Mouse (Mus musculus): ENCODE measurements around the gene Fmr1nb. TPM values are rescaled to one million over a fixed set of nuclear protein-coding genes. Genes with fewer than 3 reads are reported as not detected.
"Not testable (repeated sequence)": the region's sequence is repeated elsewhere in the genome, so short reads cannot be mapped to it uniquely, and the experiment has no call there.

Fmr1nb gene
- total RNA-seq (2021) = 1 to 10 TPM; 1.7 to 2.7 TPM

DNA sequence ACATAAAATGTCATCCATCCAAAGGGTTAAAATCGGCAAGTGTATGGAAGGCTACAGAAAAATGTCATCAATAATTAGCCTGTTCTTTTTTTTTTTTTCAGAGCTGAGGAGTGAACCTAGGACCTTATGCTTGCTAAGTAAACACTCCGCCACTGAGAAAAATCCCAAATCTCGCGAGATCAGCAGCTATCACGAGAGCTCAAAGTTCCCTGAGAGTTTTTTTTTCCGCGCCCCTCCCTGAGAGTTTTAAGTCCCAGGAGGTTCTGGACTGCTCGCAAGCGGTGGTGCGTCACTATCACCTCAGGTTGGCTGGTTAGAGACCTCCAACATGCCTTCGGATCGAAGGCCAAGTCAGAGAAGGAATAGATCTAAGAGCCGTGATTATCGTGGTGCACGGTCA, at the start of gene Fmr1nb:
Gene Fmr1nb, plus strand, starts transcription at position 234 of the 400 bp plus-strand sequence.
- intact Hi-C loops (cut with DNase I) = no loop called here
- DNase-seq = no peak

GRCm38 (mm10) chrX:68736902-68737301, 24.7 kb upstream of the Fmr1nb start:
- intact Hi-C loops (cut with DNase I) = no loop called here
- DNase-seq = no peak

DNA sequence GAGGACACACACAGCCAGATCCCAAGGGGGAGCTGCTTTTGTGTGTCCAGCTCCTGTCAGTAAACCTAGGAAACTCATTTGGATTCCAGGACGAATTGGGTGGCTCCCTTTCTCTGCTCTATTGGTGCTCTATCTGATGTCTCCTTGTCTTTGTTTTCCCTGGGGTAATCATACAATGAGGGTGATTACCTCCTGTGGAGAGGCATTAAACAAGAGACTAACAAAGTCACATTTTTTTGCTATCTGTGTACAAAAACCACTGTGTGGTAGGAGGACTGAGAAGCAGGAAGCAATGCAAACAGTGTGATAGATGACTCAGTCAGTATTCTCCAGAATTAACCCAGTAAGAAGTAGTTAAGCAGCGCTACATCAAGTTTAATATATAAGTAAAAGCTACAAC, 21.6 kb upstream of the Fmr1nb start:
- intact Hi-C loops (cut with DNase I) = no loop called here
- no peak for DNase-seq

GRCm38 (mm10) chrX:68820449-68820848, 58.8 kb downstream of the Fmr1nb start:
- DNase-seq; intact Hi-C loops (cut with DNase I): not testable (repeated sequence)

DNA sequence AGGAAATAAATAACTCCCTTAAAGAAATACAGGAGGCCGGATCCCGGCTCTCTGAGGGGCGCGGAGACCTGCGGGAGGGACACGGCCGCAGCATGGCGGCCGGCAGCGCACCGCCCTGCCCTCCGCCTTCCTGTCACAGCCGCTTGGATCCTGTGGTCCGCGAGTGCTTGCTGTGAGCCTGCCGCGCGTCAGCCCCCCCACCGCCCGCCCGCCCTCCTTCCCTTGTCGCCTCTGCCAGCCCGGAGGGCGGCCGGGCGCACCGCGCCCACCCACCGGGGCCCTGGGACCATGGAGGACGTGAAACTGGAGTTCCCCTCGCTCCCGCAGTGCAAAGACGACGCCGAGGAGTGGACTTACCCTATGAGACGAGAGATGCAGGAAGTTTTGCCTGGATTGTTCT, 59.4 kb downstream of the Fmr1nb start, which contains the start of gene Gm14698:
Gene Gm14698, plus strand, starts transcription at position 35 of the 400 bp plus-strand sequence.
- intact Hi-C loops (cut with DNase I) = not testable (repeated sequence)
- peak in 1 of 2 experiments; percentile 20 for DNase-seq

- DNase-seq = peak in 1 of 2 experiments; percentile 9
- intact Hi-C loops (cut with DNase I) = loop anchor here (2.0 to 5.0 kb wide), 3 partner anchors 1321 to 1738 kb away; no protein-coding TSS in a partner anchor
Measured at GRCm38 (mm10) chrX:68839548-68840444, 78.2 kb downstream of the Fmr1nb start.

Other genes with a start within 250 kb of the Fmr1nb start
- gene Fmr1, start 83.3 kb upstream of the Fmr1nb start, total RNA-seq (2021) = 10 to 100 TPM; 26.2 TPM
- 1 to 10 TPM; 1.5 to 1.6 TPM for gene Gm14698, start 59.3 kb downstream of the Fmr1nb start, total RNA-seq (2021)
- gene Gm6812, start 131.2 kb downstream of the Fmr1nb start, total RNA-seq (2021) = not detected